Mouse (Mus musculus): ENCODE measurements at regions not wholly inside any gene's neighbourhood (a gene's known extent, or its start where the extent isn't known, plus 50 kb on each side); places are given as distances from the start of the nearest gene placed in this dataset.

DNA sequence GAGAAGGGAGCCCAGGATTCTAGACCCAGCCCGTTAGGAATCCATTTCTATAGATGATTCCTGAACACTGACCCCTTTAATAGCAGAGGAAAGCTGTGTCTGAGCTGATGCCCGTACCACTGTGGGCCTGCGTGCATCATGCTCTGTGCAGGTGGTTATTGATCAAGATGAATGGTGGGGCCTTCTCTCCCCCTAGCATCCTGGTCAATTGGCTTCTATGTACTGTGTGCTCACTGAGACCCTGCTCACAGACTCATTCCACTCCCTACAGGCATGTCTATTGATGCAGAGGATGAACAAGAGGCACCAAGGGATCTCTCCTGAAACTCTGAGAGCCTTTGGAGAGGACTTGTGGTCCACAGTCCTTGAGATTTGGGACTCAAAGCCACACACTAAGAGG lies 260.5 kb downstream of the Matn1 start:
- WGBS, result 85% methylated on average over 3 of the region's 3 CpGs
- H3K9ac ChIP-seq (replicated peaks), result no peak overlapping the region

GRCm38 (mm10) chr4:131205127-131205526 lies 260.9 kb downstream of the Matn1 start:
- ATAC-seq (ENCODE audit: low FRiP score, low read depth), result no peak
- Histone ChIP-seq H3K4me1 (peaks cover 16% of the 10 kb centered on the region; the same call in 1 of the 2 replicates), H3K4me2 (replicated peaks) (no peak overlapping the region), H3K27me3 (no peaks in the 10 kb centered on the region; the same call in 1 of the 2 replicates), H3K9me3 (no peaks in the 10 kb centered on the region), H3K4me3 (no peak overlapping the region), H3K36me3 (no peaks in the 10 kb centered on the region), H3K27ac (replicated peaks) (no peak overlapping the region), H3K9ac (replicated peaks) (no peak overlapping the region)
- WGBS, result 89% methylated on average over 2 of the region's 2 CpGs

More for the DNA sequence above, 260.5 kb downstream of the Matn1 start:
- Histone ChIP-seq H3K4me2 (replicated peaks) (no peak overlapping the region), H3K27me3 (no peaks in the 10 kb centered on the region; the same call in 1 of the 2 replicates), H3K9me3 (no peaks in the 10 kb centered on the region), H3K4me3 (no peak overlapping the region), H3K4me1 (peaks cover 16% of the 10 kb centered on the region; the same call in 1 of the 2 replicates), H3K36me3 (no peaks in the 10 kb centered on the region), H3K27ac (replicated peaks) (no peak overlapping the region)
- no peak for ATAC-seq (ENCODE audit: low FRiP score, low read depth)

- no peak overlapping the region for H3K4me2 ChIP-seq (replicated peaks)
- H3K9ac ChIP-seq (replicated peaks), result no peak overlapping the region
- no peaks in the 10 kb centered on the region; the same call in 1 of the 2 replicates for H3K27me3 ChIP-seq
- no peak overlapping the region for H3K27ac ChIP-seq (replicated peaks)
- ATAC-seq (ENCODE audit: low FRiP score, low read depth), result no peak
- WGBS, result 75% methylated on average over 4 of the region's 4 CpGs
- no peaks in the 10 kb centered on the region for H3K36me3 ChIP-seq
- peaks cover 3% of the 10 kb centered on the region; the same call in 1 of the 2 replicates for H3K9me3 ChIP-seq
- H3K4me3 ChIP-seq, result no peak overlapping the region
- peaks cover 16% of the 10 kb centered on the region; the same call in 1 of the 2 replicates for H3K4me1 ChIP-seq
These were observed 261.5 kb downstream of the Matn1 start for GRCm38 (mm10) chr4:131205685-131206084.

GRCm38 (mm10) chr4:131206181-131206885 lies 262.1 kb downstream of the Matn1 start:
- Histone ChIP-seq H3K9ac (replicated peaks) (no peak overlapping the region), H3K9me3 (peaks cover 7% of the 10 kb centered on the region; the same call in 1 of the 2 replicates), H3K27ac (replicated peaks) (peak overlapping the region; percentile 54), H3K4me2 (replicated peaks) (no peak overlapping the region), H3K36me3 (no peaks in the 10 kb centered on the region), H3K27me3 (no peaks in the 10 kb centered on the region; the same call in 1 of the 2 replicates), H3K4me1 (peaks cover 16% of the 10 kb centered on the region; the same call in 1 of the 2 replicates), H3K4me3 (no peak overlapping the region)
- ATAC-seq (ENCODE audit: low FRiP score, low read depth), result no peak
- WGBS, result 82% methylated on average over 8 of the region's 8 CpGs

DNA sequence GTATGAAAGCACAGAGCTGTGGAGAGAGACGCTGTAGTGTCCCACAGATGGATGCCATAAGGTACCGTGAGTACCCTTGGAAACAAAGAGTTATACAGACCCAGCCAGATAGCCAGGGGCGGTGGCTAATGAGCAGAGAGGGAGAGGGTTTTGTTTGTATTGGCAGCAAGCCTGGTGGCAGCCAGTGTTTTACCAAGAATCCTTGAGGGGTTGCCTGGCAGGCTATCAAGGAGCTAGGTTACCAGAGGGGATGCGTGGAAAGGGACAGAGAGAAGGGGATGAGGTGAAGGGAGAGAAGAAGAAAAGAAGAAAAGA lies 262.7 kb downstream of the Matn1 start:
- Histone ChIP-seq H3K36me3 (no peaks in the 10 kb centered on the region), H3K27ac (replicated peaks) (peak overlapping the region; percentile 54), H3K4me1 (peaks cover 16% of the 10 kb centered on the region; the same call in 1 of the 2 replicates), H3K4me2 (replicated peaks) (no peak overlapping the region), H3K9ac (replicated peaks) (no peak overlapping the region), H3K4me3 (no peak overlapping the region), H3K27me3 (no peaks in the 10 kb centered on the region; the same call in 1 of the 2 replicates), H3K9me3 (peaks cover 7% of the 10 kb centered on the region; the same call in 1 of the 2 replicates)
- WGBS, result 74% methylated on average over 4 of the region's 4 CpGs
- ATAC-seq (ENCODE audit: low FRiP score, low read depth), result no peak

GRCm38 (mm10) chr4:131207249-131207648 lies 263.1 kb downstream of the Matn1 start:
- no peak for ATAC-seq (ENCODE audit: low FRiP score, low read depth)
- Histone ChIP-seq H3K27ac (replicated peaks) (no peak overlapping the region), H3K4me1 (peaks cover 14% of the 10 kb centered on the region; the same call in 1 of the 2 replicates), H3K36me3 (no peaks in the 10 kb centered on the region), H3K27me3 (no peaks in the 10 kb centered on the region; the same call in 1 of the 2 replicates), H3K9ac (replicated peaks) (no peak overlapping the region), H3K4me3 (no peak overlapping the region), H3K9me3 (peaks cover 7% of the 10 kb centered on the region; the same call in 1 of the 2 replicates), H3K4me2 (replicated peaks) (no peak overlapping the region)
- 80% methylated on average over 2 of the region's 2 CpGs for WGBS

GRCm38 (mm10) chr4:131208166-131208565 lies 264.0 kb downstream of the Matn1 start:
- WGBS, result 79% methylated on average over 9 of the region's 9 CpGs
- Histone ChIP-seq H3K27ac (replicated peaks) (no peak overlapping the region), H3K27me3 (no peaks in the 10 kb centered on the region; the same call in 1 of the 2 replicates), H3K4me3 (no peak overlapping the region), H3K9ac (replicated peaks) (no peak overlapping the region), H3K4me2 (replicated peaks) (no peak overlapping the region), H3K4me1 (peaks cover 16% of the 10 kb centered on the region; the same call in 1 of the 2 replicates), H3K36me3 (no peaks in the 10 kb centered on the region), H3K9me3 (peaks cover 7% of the 10 kb centered on the region; the same call in 1 of the 2 replicates)
- no peak for ATAC-seq (ENCODE audit: low FRiP score, low read depth)

- H3K4me1 ChIP-seq, result peaks cover 16% of the 10 kb centered on the region; the same call in 1 of the 2 replicates
- ATAC-seq (ENCODE audit: low FRiP score, low read depth), result no peak
- no peak overlapping the region for H3K9ac ChIP-seq (replicated peaks)
- H3K9me3 ChIP-seq, result peaks cover 7% of the 10 kb centered on the region; the same call in 1 of the 2 replicates
- no peak overlapping the region for H3K4me2 ChIP-seq (replicated peaks)
- no peak overlapping the region for H3K4me3 ChIP-seq
- H3K27me3 ChIP-seq, result no peaks in the 10 kb centered on the region; the same call in 1 of the 2 replicates
- H3K36me3 ChIP-seq, result no peaks in the 10 kb centered on the region
- no peak overlapping the region for H3K27ac ChIP-seq (replicated peaks)
- WGBS, result 87% methylated on average over 6 of the region's 6 CpGs
These were observed 264.5 kb downstream of the Matn1 start for GRCm38 (mm10) chr4:131208637-131209036.

DNA sequence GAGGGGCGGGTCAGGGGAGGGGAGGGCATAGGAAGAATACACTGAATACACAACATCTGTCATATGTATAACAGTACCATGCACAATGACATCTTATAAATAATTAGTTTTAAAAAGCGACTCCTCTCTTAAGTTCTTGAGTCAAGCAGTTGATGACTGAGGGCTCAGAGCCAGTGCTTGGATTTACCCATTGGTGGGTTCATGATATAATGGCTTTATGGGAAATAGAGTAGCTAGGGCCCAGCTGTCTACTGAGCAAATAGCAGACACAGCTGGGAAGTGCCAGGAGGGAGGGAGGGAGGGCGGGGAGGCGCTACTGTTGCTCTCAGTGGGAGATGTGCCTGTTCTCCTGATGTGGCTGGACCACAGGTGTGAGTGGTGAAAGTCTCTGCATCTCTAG lies 268.5 kb downstream of the Matn1 start:
- no peak for ATAC-seq (ENCODE audit: low FRiP score, low read depth)
- no peaks in the 10 kb centered on the region for H3K36me3 ChIP-seq
- H3K27me3 ChIP-seq, result no peaks in the 10 kb centered on the region
- no peak overlapping the region for H3K9ac ChIP-seq (replicated peaks)
- H3K27ac ChIP-seq (replicated peaks), result no peak overlapping the region
- no peak overlapping the region for H3K4me2 ChIP-seq (replicated peaks)
- peaks cover 7% of the 10 kb centered on the region; the same call in 1 of the 2 replicates for H3K9me3 ChIP-seq
- WGBS, result 65% methylated on average over 4 of the region's 4 CpGs
- H3K4me1 ChIP-seq, result peaks cover 10% of the 10 kb centered on the region; the same call in 1 of the 2 replicates
- no peak overlapping the region for H3K4me3 ChIP-seq

DNA sequence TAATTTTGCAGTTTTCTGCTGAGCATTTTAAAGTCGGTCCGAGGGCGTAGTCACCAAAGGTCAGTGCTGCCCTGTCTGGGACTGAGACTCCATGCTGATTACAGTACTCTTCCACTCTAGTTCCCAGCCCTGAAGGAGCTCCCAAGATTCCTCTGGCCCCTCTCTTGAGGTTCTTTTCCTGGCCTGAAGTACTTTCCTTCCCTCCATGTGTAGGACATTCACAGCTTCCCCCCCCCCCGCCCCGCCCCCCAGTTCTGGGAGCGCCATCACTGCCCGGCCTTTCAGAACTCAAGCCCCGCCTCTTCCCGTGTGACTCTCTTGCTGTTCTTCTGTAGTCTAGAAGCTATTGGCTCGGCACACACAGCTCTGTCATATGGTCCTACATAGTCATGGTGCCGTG lies 271.5 kb downstream of the Matn1 start:
- H3K27ac ChIP-seq (replicated peaks), result no peak overlapping the region
- H3K4me1 ChIP-seq, result peaks cover 10% of the 10 kb centered on the region; the same call in 1 of the 2 replicates
- no peaks in the 10 kb centered on the region for H3K27me3 ChIP-seq
- ATAC-seq (ENCODE audit: low FRiP score, low read depth), result no peak
- H3K4me2 ChIP-seq (replicated peaks), result no peak overlapping the region
- no peak overlapping the region for H3K4me3 ChIP-seq
- H3K36me3 ChIP-seq, result no peaks in the 10 kb centered on the region
- no peak overlapping the region for H3K9ac ChIP-seq (replicated peaks)
- peaks cover 4% of the 10 kb centered on the region; the same call in 1 of the 2 replicates for H3K9me3 ChIP-seq
- WGBS, result 85% methylated on average over 11 of the region's 11 CpGs

DNA sequence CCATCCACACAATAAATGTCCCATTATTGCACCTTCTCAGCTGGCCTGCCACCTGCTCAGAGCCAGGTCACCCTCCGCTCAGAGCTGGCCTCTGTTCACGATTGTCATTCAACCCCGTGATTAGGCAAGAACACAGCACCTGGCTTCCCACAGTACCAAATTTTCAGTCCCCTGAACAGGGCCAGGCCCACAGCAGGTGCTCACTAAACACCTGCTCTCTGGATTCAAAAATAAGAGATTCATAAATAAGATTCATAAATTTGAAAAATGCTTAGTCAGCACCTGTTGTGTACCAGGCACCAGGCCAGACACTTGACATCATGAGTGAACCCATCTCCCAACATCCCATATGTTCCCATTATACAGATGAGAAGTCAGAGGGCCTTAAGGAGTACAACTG lies 272.2 kb downstream of the Matn1 start:
- no peak overlapping the region for H3K9ac ChIP-seq (replicated peaks)
- ATAC-seq (ENCODE audit: low FRiP score, low read depth), result no peak
- peaks cover 10% of the 10 kb centered on the region; the same call in 1 of the 2 replicates for H3K4me1 ChIP-seq
- H3K4me3 ChIP-seq, result no peak overlapping the region
- H3K36me3 ChIP-seq, result no peaks in the 10 kb centered on the region
- no peak overlapping the region for H3K4me2 ChIP-seq (replicated peaks)
- H3K9me3 ChIP-seq, result no peaks in the 10 kb centered on the region
- H3K27me3 ChIP-seq, result no peaks in the 10 kb centered on the region
- whole genome bisulfite sequencing, result 91% methylated on average over 3 of the region's 3 CpGs
- H3K27ac ChIP-seq (replicated peaks), result no peak overlapping the region

GRCm38 (mm10) chr4:131217083-131217482 lies 272.9 kb downstream of the Matn1 start:
- Histone ChIP-seq H3K4me3 (no peak overlapping the region), H3K27me3 (no peaks in the 10 kb centered on the region), H3K27ac (replicated peaks) (no peak overlapping the region), H3K9me3 (no peaks in the 10 kb centered on the region), H3K36me3 (no peaks in the 10 kb centered on the region), H3K9ac (replicated peaks) (no peak overlapping the region), H3K4me2 (replicated peaks) (no peak overlapping the region), H3K4me1 (peaks cover 10% of the 10 kb centered on the region; the same call in 1 of the 2 replicates)
- ATAC-seq (ENCODE audit: low FRiP score, low read depth), result no peak
- WGBS, result 91% methylated on average over 4 of the region's 4 CpGs
